Mouse (Mus musculus): ENCODE results near the gene Ifngr1. TPM values are rescaled to one million over a fixed set of nuclear protein-coding genes. Genes with fewer than 3 reads are reported as not detected.

The Ifngr1 gene
- polyA plus RNA-seq, 1 experiment from 2014 or later: 115 TPM

GRCm38 (mm10) chr10:19563443-19563861 lies 28.3 kb upstream of the Ifngr1 start:
- Histone ChIP-seq H3K27ac (ENCODE audit: low read length) (no peak overlapping the region), H3K27me3 (replicated peaks; ENCODE audit: control insufficient read depth, insufficient read depth, low read length) (no peaks in the 10 kb centered on the region), H3K4me1 (ENCODE audit: control insufficient read depth, insufficient read depth, low read length) (no peaks in the 10 kb centered on the region), H3K9me3 (ENCODE audit: control insufficient read depth, low read length) (0 out of 2 replicates have a peak, but pooled peaks cover 3% of the 10 kb centered on the region), H3K9ac (ENCODE audit: low read depth, low read length) (no peak overlapping the region), H3K4me3 (ENCODE audit: low read length) (no peak overlapping the region), H3K36me3 (ENCODE audit: control insufficient read depth, insufficient read depth, low read length) (no peaks in the 10 kb centered on the region), H3K4me2 (ENCODE audit: low read depth, low read length) (no peak overlapping the region)
- 78% methylated on average over 1 of the region's 1 CpGs for WGBS
- ATAC-seq: no peak

GRCm38 (mm10) chr10:19567481-19567880 lies 24.3 kb upstream of the Ifngr1 start:
- no peaks in the 10 kb centered on the region for H3K27me3 ChIP-seq (replicated peaks; ENCODE audit: control insufficient read depth, insufficient read depth, low read length)
- H3K27ac ChIP-seq (ENCODE audit: low read length): no peak overlapping the region
- ATAC-seq: no peak
- H3K9me3 ChIP-seq (ENCODE audit: control insufficient read depth, low read length): 0 out of 2 replicates have a peak, but pooled peaks cover 3% of the 10 kb centered on the region
- H3K4me3 ChIP-seq (ENCODE audit: low read length): no peak overlapping the region
- H3K4me1 ChIP-seq (ENCODE audit: control insufficient read depth, insufficient read depth, low read length): no peaks in the 10 kb centered on the region
- no peak overlapping the region for H3K4me2 ChIP-seq (ENCODE audit: low read depth, low read length)
- H3K9ac ChIP-seq (ENCODE audit: low read depth, low read length): no peak overlapping the region
- H3K36me3 ChIP-seq (ENCODE audit: control insufficient read depth, insufficient read depth, low read length): no peaks in the 10 kb centered on the region
- 94% methylated on average over 4 of the region's 4 CpGs for WGBS

GRCm38 (mm10) chr10:19570288-19570687 lies 21.5 kb upstream of the Ifngr1 start:
- H3K4me3 ChIP-seq (ENCODE audit: low read length): no peak overlapping the region
- H3K27me3 ChIP-seq (replicated peaks; ENCODE audit: control insufficient read depth, insufficient read depth, low read length): no peaks in the 10 kb centered on the region
- no peak for ATAC-seq
- 82% methylated on average over 4 of the region's 4 CpGs for WGBS
- H3K36me3 ChIP-seq (ENCODE audit: control insufficient read depth, insufficient read depth, low read length): no peaks in the 10 kb centered on the region
- H3K27ac ChIP-seq (ENCODE audit: low read length): 0 out of 2 replicates have a peak overlapping the region, but pooled peaks have one; percentile 10
- no peak overlapping the region for H3K9ac ChIP-seq (ENCODE audit: low read depth, low read length)
- H3K9me3 ChIP-seq (ENCODE audit: control insufficient read depth, low read length): no peaks in the 10 kb centered on the region
- no peak overlapping the region for H3K4me2 ChIP-seq (ENCODE audit: low read depth, low read length)
- no peaks in the 10 kb centered on the region for H3K4me1 ChIP-seq (ENCODE audit: control insufficient read depth, insufficient read depth, low read length)

- H3K27me3 ChIP-seq (replicated peaks; ENCODE audit: control insufficient read depth, insufficient read depth, low read length): no peaks in the 10 kb centered on the region
- no peaks in the 10 kb centered on the region for H3K9me3 ChIP-seq (ENCODE audit: control insufficient read depth, low read length)
- H3K9ac ChIP-seq (ENCODE audit: low read depth, low read length): no peak overlapping the region
- H3K36me3 ChIP-seq (ENCODE audit: control insufficient read depth, insufficient read depth, low read length): no peaks in the 10 kb centered on the region
- H3K4me2 ChIP-seq (ENCODE audit: low read depth, low read length): no peak overlapping the region
- 59% methylated on average over 1 of the region's 1 CpGs for WGBS
- H3K27ac ChIP-seq (ENCODE audit: low read length): 0 out of 2 replicates have a peak overlapping the region, but pooled peaks have one; percentile 10
- no peaks in the 10 kb centered on the region for H3K4me1 ChIP-seq (ENCODE audit: control insufficient read depth, insufficient read depth, low read length)
- ATAC-seq: no peak
- H3K4me3 ChIP-seq (ENCODE audit: low read length): no peak overlapping the region
These were observed 21.0 kb upstream of the Ifngr1 start for GRCm38 (mm10) chr10:19570716-19571115.

GRCm38 (mm10) chr10:19577571-19577970 lies 14.2 kb upstream of the Ifngr1 start:
- H3K4me3 ChIP-seq (ENCODE audit: low read length): no peak overlapping the region
- 91% methylated on average over 3 of the region's 3 CpGs for WGBS
- no peak overlapping the region for H3K9ac ChIP-seq (ENCODE audit: low read depth, low read length)
- no peak for ATAC-seq
- no peaks in the 10 kb centered on the region for H3K27me3 ChIP-seq (replicated peaks; ENCODE audit: control insufficient read depth, insufficient read depth, low read length)
- no peak overlapping the region for H3K27ac ChIP-seq (ENCODE audit: low read length)
- H3K4me2 ChIP-seq (ENCODE audit: low read depth, low read length): no peak overlapping the region
- no peaks in the 10 kb centered on the region for H3K9me3 ChIP-seq (ENCODE audit: control insufficient read depth, low read length)
- peaks cover 5% of the 10 kb centered on the region for H3K4me1 ChIP-seq (ENCODE audit: control insufficient read depth, insufficient read depth, low read length)
- no peaks in the 10 kb centered on the region for H3K36me3 ChIP-seq (ENCODE audit: control insufficient read depth, insufficient read depth, low read length)

GRCm38 (mm10) chr10:19578001-19578400 lies 13.7 kb upstream of the Ifngr1 start:
- no peak overlapping the region for H3K27ac ChIP-seq (ENCODE audit: low read length)
- H3K27me3 ChIP-seq (replicated peaks; ENCODE audit: control insufficient read depth, insufficient read depth, low read length): no peaks in the 10 kb centered on the region
- H3K9me3 ChIP-seq (ENCODE audit: control insufficient read depth, low read length): no peaks in the 10 kb centered on the region
- no peak for ATAC-seq
- no peak overlapping the region for H3K4me3 ChIP-seq (ENCODE audit: low read length)
- no peaks in the 10 kb centered on the region for H3K36me3 ChIP-seq (ENCODE audit: control insufficient read depth, insufficient read depth, low read length)
- no peak overlapping the region for H3K4me2 ChIP-seq (ENCODE audit: low read depth, low read length)
- peaks cover 7% of the 10 kb centered on the region for H3K4me1 ChIP-seq (ENCODE audit: control insufficient read depth, insufficient read depth, low read length)
- WGBS: 71% methylated on average over 6 of the region's 6 CpGs
- H3K9ac ChIP-seq (ENCODE audit: low read depth, low read length): no peak overlapping the region

- H3K4me1 ChIP-seq (ENCODE audit: control insufficient read depth, insufficient read depth, low read length): peaks cover 7% of the 10 kb centered on the region
- H3K27me3 ChIP-seq (replicated peaks; ENCODE audit: control insufficient read depth, insufficient read depth, low read length): no peaks in the 10 kb centered on the region
- WGBS: 66% methylated on average over 9 of the region's 9 CpGs
- H3K9ac ChIP-seq (ENCODE audit: low read depth, low read length): no peak overlapping the region
- H3K36me3 ChIP-seq (ENCODE audit: control insufficient read depth, insufficient read depth, low read length): no peaks in the 10 kb centered on the region
- H3K4me3 ChIP-seq (ENCODE audit: low read length): no peak overlapping the region
- ATAC-seq: no peak
- no peak overlapping the region for H3K4me2 ChIP-seq (ENCODE audit: low read depth, low read length)
- no peaks in the 10 kb centered on the region for H3K9me3 ChIP-seq (ENCODE audit: control insufficient read depth, low read length)
- no peak overlapping the region for H3K27ac ChIP-seq (ENCODE audit: low read length)
These were observed 13.3 kb upstream of the Ifngr1 start for GRCm38 (mm10) chr10:19578409-19578986.

GRCm38 (mm10) chr10:19580660-19581059 lies 11.1 kb upstream of the Ifngr1 start:
- Histone ChIP-seq H3K27me3 (replicated peaks; ENCODE audit: control insufficient read depth, insufficient read depth, low read length) (no peaks in the 10 kb centered on the region), H3K4me3 (ENCODE audit: low read length) (no peak overlapping the region), H3K27ac (ENCODE audit: low read length) (no peak overlapping the region), H3K4me2 (ENCODE audit: low read depth, low read length) (no peak overlapping the region), H3K36me3 (ENCODE audit: control insufficient read depth, insufficient read depth, low read length) (no peaks in the 10 kb centered on the region), H3K9me3 (ENCODE audit: control insufficient read depth, low read length) (no peaks in the 10 kb centered on the region), H3K4me1 (ENCODE audit: control insufficient read depth, insufficient read depth, low read length) (peaks cover 12% of the 10 kb centered on the region), H3K9ac (ENCODE audit: low read depth, low read length) (no peak overlapping the region)
- WGBS: 55% methylated on average over 3 of the region's 3 CpGs
- peak; percentile 65 for ATAC-seq

GRCm38 (mm10) chr10:19581844-19582582 lies 9.7 kb upstream of the Ifngr1 start:
- peak; percentile 74 for ATAC-seq
- Histone ChIP-seq H3K27ac (ENCODE audit: low read length) (peak overlapping the region; percentile 68), H3K9ac (ENCODE audit: low read depth, low read length) (no peak overlapping the region), H3K4me1 (ENCODE audit: control insufficient read depth, insufficient read depth, low read length) (peaks cover 12% of the 10 kb centered on the region), H3K9me3 (ENCODE audit: control insufficient read depth, low read length) (no peaks in the 10 kb centered on the region), H3K4me2 (ENCODE audit: low read depth, low read length) (no peak overlapping the region), H3K27me3 (replicated peaks; ENCODE audit: control insufficient read depth, insufficient read depth, low read length) (no peaks in the 10 kb centered on the region), H3K4me3 (ENCODE audit: low read length) (no peak overlapping the region), H3K36me3 (ENCODE audit: control insufficient read depth, insufficient read depth, low read length) (no peaks in the 10 kb centered on the region)
- 43% methylated on average over 9 of the region's 9 CpGs for WGBS
